Mouse (Mus musculus) liver, embryonic 12.5 days (tissue): ENCODE results near the gene Xpnpep3. TPM values are rescaled to one million over a fixed set of nuclear protein-coding genes. Genes with fewer than 3 reads are reported as not detected.

Experiments
- ATAC-seq: fragments of 200-750 bp; cut with Nextera tagmentation; 2 replicates; pipeline ENCODE4 v1.8.0; 2017; ENCODE audit warnings: moderate number of reproducible peaks, mild to moderate bottlenecking, moderate library complexity
- H3K27ac ChIP-seq: fragments of 300-500 bp; sonication (generic); 2 replicates; pipeline ENCODE4 v1.5.1; 2016; ENCODE audit warnings: mild to moderate bottlenecking
- H3K27me3 ChIP-seq: fragments of 300-500 bp; sonication (generic); replicated peaks from 2 replicates; pipeline ENCODE4 v1.6.1; 2016; ENCODE audit warnings: mild to moderate bottlenecking, moderate library complexity
- H3K36me3 ChIP-seq: fragments of 300-500 bp; sonication (generic); 2 replicates; pipeline ENCODE4 v1.6.1; 2016; ENCODE audit warnings: mild to moderate bottlenecking, moderate library complexity
- H3K4me1 ChIP-seq: fragments of 300-500 bp; sonication (generic); 2 replicates; pipeline ENCODE4 v1.6.1; 2016
- H3K4me2 ChIP-seq: fragments of 300-500 bp; sonication (generic); 2 replicates; pipeline ENCODE4 v1.6.1; 2016; ENCODE audit warnings: mild to moderate bottlenecking, moderate library complexity
- H3K4me3 ChIP-seq: fragments of 300-500 bp; sonication (generic); 2 replicates; pipeline ENCODE4 v1.5.1; 2016; ENCODE audit warnings: mild to moderate bottlenecking, moderate library complexity
- H3K9ac ChIP-seq: fragments of 300-500 bp; sonication (generic); 2 replicates; pipeline ENCODE4 v1.6.1; 2016; ENCODE audit warnings: mild to moderate bottlenecking, moderate library complexity
- H3K9me3 ChIP-seq: fragments of 300-500 bp; sonication (generic); replicated peaks from 2 replicates; pipeline ENCODE4 v1.6.1; 2016; ENCODE audit warnings: mild to moderate bottlenecking, moderate library complexity
- WGBS: fragments of 180-500 bp; shearing (Covaris S2); methylation state at CpG from one replicate; pipeline ENCODE4 v1.1.7; 2016; ENCODE audit not compliant: insufficient replicate concordance; 5-methylcytosine and 5-hydroxymethylcytosine counted together
- polyA plus RNA-seq: library from polyadenylated mRNA; unstranded; fragments of >200 nt; fragmentation: Nextera tagmentation; extraction: Ambion mirVana; gene quantifications from 2 replicates; pipeline ENCODE4 v1.2.1, GENCODE M21; 2016

Gene Xpnpep3
- polyA plus RNA-seq, 1 experiment from 2014 or later = 10.5 TPM

GRCm38 (mm10) chr15:81364271-81364670 lies 35.7 kb upstream of the Xpnpep3 start:
- Histone ChIP-seq H3K4me1 (peaks cover 40% of the 10 kb centered on the region), H3K27ac (no peak overlapping the region), H3K36me3 (peaks cover 56% of the 10 kb centered on the region)

GRCm38 (mm10) chr15:81365246-81365645 lies 34.7 kb upstream of the Xpnpep3 start:
- peaks cover 30% of the 10 kb centered on the region for H3K4me1 ChIP-seq
- H3K9me3 ChIP-seq = no peaks in the 10 kb centered on the region
- ATAC-seq = no peak
- 67% methylated on average over 8 of the region's 8 CpGs for WGBS
- no peak overlapping the region for H3K4me3 ChIP-seq
- no peak overlapping the region; the same call in 1 of the 2 replicates for H3K27ac ChIP-seq
- no peak overlapping the region for H3K4me2 ChIP-seq
- no peak overlapping the region for H3K9ac ChIP-seq
- peaks cover 66% of the 10 kb centered on the region for H3K36me3 ChIP-seq
- no peaks in the 10 kb centered on the region for H3K27me3 ChIP-seq

More at GRCm38 (mm10) chr15:81364271-81364670, 35.7 kb upstream of the Xpnpep3 start:
- H3K27me3 ChIP-seq = no peaks in the 10 kb centered on the region
- 92% methylated on average over 1 of the region's 1 CpGs for WGBS
- no peak for ATAC-seq
- H3K4me2 ChIP-seq = no peak overlapping the region
- no peak overlapping the region for H3K9ac ChIP-seq
- no peaks in the 10 kb centered on the region for H3K9me3 ChIP-seq
- no peak overlapping the region for H3K4me3 ChIP-seq

- Histone ChIP-seq H3K4me2 (no peak overlapping the region), H3K9me3 (no peaks in the 10 kb centered on the region), H3K27me3 (no peaks in the 10 kb centered on the region), H3K36me3 (peaks cover 76% of the 10 kb centered on the region), H3K4me3 (no peak overlapping the region), H3K27ac (no peak overlapping the region), H3K9ac (no peak overlapping the region), H3K4me1 (peaks cover 25% of the 10 kb centered on the region)
- 76% methylated on average over 4 of the region's 4 CpGs for WGBS
- ATAC-seq = no peak
Measured at GRCm38 (mm10) chr15:81366241-81366640, 33.7 kb upstream of the Xpnpep3 start.

GRCm38 (mm10) chr15:81368601-81369000 lies 31.3 kb upstream of the Xpnpep3 start:
- Histone ChIP-seq H3K27me3 (no peaks in the 10 kb centered on the region), H3K36me3 (peaks cover 92% of the 10 kb centered on the region), H3K9me3 (no peaks in the 10 kb centered on the region), H3K9ac (no peak overlapping the region), H3K27ac (no peak overlapping the region), H3K4me2 (no peak overlapping the region), H3K4me3 (no peak overlapping the region), H3K4me1 (0 out of 2 replicates have a peak, but pooled peaks cover 5% of the 10 kb centered on the region)
- WGBS = 69% methylated on average over 1 of the region's 1 CpGs
- no peak for ATAC-seq

GRCm38 (mm10) chr15:81370356-81370755 lies 29.6 kb upstream of the Xpnpep3 start:
- Histone ChIP-seq H3K9me3 (no peaks in the 10 kb centered on the region), H3K36me3 (peaks cover 91% of the 10 kb centered on the region), H3K4me1 (0 out of 2 replicates have a peak, but pooled peaks cover 2% of the 10 kb centered on the region), H3K9ac (no peak overlapping the region), H3K4me2 (no peak overlapping the region), H3K27ac (0 out of 2 replicates have a peak overlapping the region, but pooled peaks have one; percentile 14), H3K4me3 (no peak overlapping the region), H3K27me3 (no peaks in the 10 kb centered on the region)
- no peak for ATAC-seq
- 70% methylated on average over 1 of the region's 1 CpGs for WGBS

- peaks cover 85% of the 10 kb centered on the region for H3K36me3 ChIP-seq
- H3K9me3 ChIP-seq = no peaks in the 10 kb centered on the region
- no peak overlapping the region for H3K9ac ChIP-seq
- no peak overlapping the region for H3K27ac ChIP-seq
- H3K4me1 ChIP-seq = no peaks in the 10 kb centered on the region
- no peak overlapping the region for H3K4me2 ChIP-seq
- no peak for ATAC-seq
- 87% methylated on average over 11 of the region's 11 CpGs for WGBS
- H3K27me3 ChIP-seq = no peaks in the 10 kb centered on the region
- H3K4me3 ChIP-seq = no peak overlapping the region
Measured at GRCm38 (mm10) chr15:81374621-81375020, 25.3 kb upstream of the Xpnpep3 start.

- no peak overlapping the region for H3K4me2 ChIP-seq
- H3K36me3 ChIP-seq = peaks cover 87% of the 10 kb centered on the region
- H3K9ac ChIP-seq = no peak overlapping the region
- no peaks in the 10 kb centered on the region for H3K4me1 ChIP-seq
- H3K4me3 ChIP-seq = no peak overlapping the region
- no peaks in the 10 kb centered on the region for H3K9me3 ChIP-seq
- no peaks in the 10 kb centered on the region for H3K27me3 ChIP-seq
- H3K27ac ChIP-seq = no peak overlapping the region
- 80% methylated on average over 2 of the region's 2 CpGs for WGBS
- ATAC-seq = no peak
Measured at GRCm38 (mm10) chr15:81378845-81379244, 21.1 kb upstream of the Xpnpep3 start.

- Histone ChIP-seq H3K4me2 (no peak overlapping the region), H3K36me3 (peaks cover 95% of the 10 kb centered on the region), H3K4me3 (no peak overlapping the region), H3K9ac (no peak overlapping the region), H3K4me1 (no peaks in the 10 kb centered on the region; the same call in 1 of the 2 replicates), H3K27ac (no peak overlapping the region), H3K9me3 (no peaks in the 10 kb centered on the region), H3K27me3 (no peaks in the 10 kb centered on the region)
- 85% methylated on average over 5 of the region's 5 CpGs for WGBS
- no peak for ATAC-seq
Measured at GRCm38 (mm10) chr15:81386327-81386726, 13.6 kb upstream of the Xpnpep3 start.

- Histone ChIP-seq H3K9ac (no peak overlapping the region), H3K4me2 (no peak overlapping the region), H3K4me1 (peaks cover 33% of the 10 kb centered on the region), H3K36me3 (peaks cover 53% of the 10 kb centered on the region), H3K9me3 (no peaks in the 10 kb centered on the region), H3K4me3 (no peak overlapping the region), H3K27ac (no peak overlapping the region), H3K27me3 (no peaks in the 10 kb centered on the region)
- ATAC-seq = no peak
Measured at GRCm38 (mm10) chr15:81392997-81393396, 6.9 kb upstream of the Xpnpep3 start.

- Histone ChIP-seq H3K4me2 (no peak overlapping the region), H3K9ac (no peak overlapping the region), H3K27ac (no peak overlapping the region), H3K27me3 (no peaks in the 10 kb centered on the region), H3K9me3 (no peaks in the 10 kb centered on the region), H3K4me1 (peaks cover 41% of the 10 kb centered on the region), H3K4me3 (no peak overlapping the region), H3K36me3 (peaks cover 40% of the 10 kb centered on the region)
- ATAC-seq = no peak
- 74% methylated on average over 8 of the region's 8 CpGs for WGBS
Measured at GRCm38 (mm10) chr15:81394211-81394915, 5.6 kb upstream of the Xpnpep3 start.

- Histone ChIP-seq H3K9ac (peak overlapping the region; percentile 96), H3K9me3 (no peaks in the 10 kb centered on the region), H3K36me3 (peaks cover 13% of the 10 kb centered on the region; the same call in 1 of the 2 replicates), H3K4me2 (peak overlapping the region; percentile 96), H3K4me1 (peaks cover 58% of the 10 kb centered on the region), H3K27me3 (no peaks in the 10 kb centered on the region), H3K4me3 (peak overlapping the region; percentile 88), H3K27ac (no peak overlapping the region)
- no peak for ATAC-seq
Measured at GRCm38 (mm10) chr15:81398189-81398588, 1.7 kb upstream of the Xpnpep3 start.

- Histone ChIP-seq H3K4me1 (peaks cover 49% of the 10 kb centered on the region), H3K9me3 (no peaks in the 10 kb centered on the region), H3K4me2 (peak overlapping the region; percentile 96), H3K9ac (peak overlapping the region; percentile 96), H3K27me3 (no peaks in the 10 kb centered on the region), H3K4me3 (peak overlapping the region; percentile 88), H3K27ac (peak overlapping the region; percentile 92), H3K36me3 (peaks cover 10% of the 10 kb centered on the region; the same call in 1 of the 2 replicates)
- under 1% methylated on average over 21 of the region's 21 CpGs for WGBS
- ATAC-seq = no peak; the same call in 1 of the 2 replicates
Measured at GRCm38 (mm10) chr15:81399297-81399637, 671 bp upstream of the Xpnpep3 start.

GRCm38 (mm10) chr15:81405008-81405407 lies 5.1 kb downstream of the Xpnpep3 start:
- Histone ChIP-seq H3K4me3 (no peak overlapping the region), H3K4me1 (peaks cover 20% of the 10 kb centered on the region), H3K4me2 (no peak overlapping the region), H3K9ac (no peak overlapping the region), H3K27me3 (no peaks in the 10 kb centered on the region), H3K27ac (no peak overlapping the region), H3K36me3 (peaks cover 7% of the 10 kb centered on the region; the same call in 1 of the 2 replicates), H3K9me3 (no peaks in the 10 kb centered on the region)
- 85% methylated on average over 3 of the region's 3 CpGs for WGBS
- no peak for ATAC-seq
